Mouse (Mus musculus): ENCODE measurements around the gene Trpv5.

- TF ChIP-seq EP300 (IDR thresholded peaks at IDR 0.05; ENCODE audit: low read depth): no peak
- TF ChIP-seq CTCF (IDR thresholded peaks at IDR 0.05; ENCODE audit: low read depth): no peak
Observed at GRCm38 (mm10) chr6:41605794-41606104, 74.8 kb downstream of the Trpv5 start.
